Comparison of ENCODE assay signal across 10 mouse cellular contexts in the genomic region with DNA sequence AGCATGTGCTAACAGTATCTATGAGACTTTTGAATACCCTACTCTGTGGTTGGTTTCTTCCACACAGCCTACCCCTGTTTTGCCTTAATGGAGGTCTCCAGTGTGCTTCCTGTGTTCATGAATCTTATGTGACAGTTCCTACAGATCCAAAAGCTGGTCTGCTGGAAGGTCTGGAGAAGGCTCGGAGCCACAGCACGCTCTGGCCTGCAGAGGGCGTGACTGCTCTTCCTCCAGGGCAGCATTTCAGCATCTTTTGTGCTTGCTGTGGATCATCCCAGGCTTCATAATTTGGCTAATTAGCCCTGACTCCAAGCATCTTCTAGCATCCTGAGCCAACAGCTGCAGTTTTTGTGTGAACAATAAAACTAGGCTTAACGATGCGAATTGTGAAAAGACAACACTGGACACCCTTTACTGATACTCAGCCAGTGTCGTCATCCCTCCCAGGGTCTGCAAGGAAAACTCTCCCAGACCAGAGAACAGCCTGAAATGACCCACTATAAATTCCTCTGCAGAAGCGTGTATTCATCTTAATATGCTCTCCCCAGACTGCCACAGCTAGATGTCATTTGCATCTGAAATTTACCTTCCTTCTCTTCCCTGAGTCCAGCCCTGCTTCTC. TPM values are rescaled to one million over a fixed set of nuclear protein-coding genes. Genes with fewer than 3 reads are reported as not detected.
DNase-seq lines count a peak whose midpoint lies in the region; ATAC-seq and TF ChIP-seq lines count a peak whose summit lies in the region.
"Had no signal": no experiment of that assay in that cellular context is flagged by ENCODE, and none has a peak within 500 bp of the region (broad histone marks: within the 10 kb centered on the region; RNA-seq: fewer than 3 reads in every experiment).

No protein-coding gene starts in this region.

- H3K27me3 ChIP-seq in testis, adult 2 months (ENCODE audit: control insufficient read depth, insufficient read depth, low read length) = no peaks in the 10 kb centered on the region
- no peaks in the 10 kb centered on the region for H3K27me3 ChIP-seq in forebrain, postnatal 0 days (ENCODE audit: insufficient read depth, low read length)

- no peaks in the 10 kb centered on the region for H3K36me3 ChIP-seq in testis, adult 2 months (ENCODE audit: control insufficient read depth, insufficient read depth, low read length)
- no peaks in the 10 kb centered on the region for H3K36me3 ChIP-seq in forebrain, postnatal 0 days (ENCODE audit: insufficient read depth)

- no peaks in the 10 kb centered on the region for H3K4me1 ChIP-seq in testis, adult 2 months (ENCODE audit: control insufficient read depth, insufficient read depth, low read length)
- peaks cover 10% of the 10 kb centered on the region; the same call in 1 of the 2 replicates for H3K4me1 ChIP-seq in forebrain, postnatal 0 days (ENCODE audit: insufficient read depth)

- no peak for DNase-seq in testis, postnatal 14 days (ENCODE audit: low spot score)
- DNase-seq in forebrain, postnatal 0 days = peak; percentile 65
- DNase-seq in left cerebral cortex, postnatal 36 days (ENCODE audit: low spot score in 2 of 2) = peak; percentile 13 to 18
- peak; percentile 51 for DNase-seq in right cerebral cortex, postnatal 4 days
- DNase-seq in lung, adult 18-20 months = no peak
- DNase-seq in gastrocnemius, postnatal 14 days = no peak

- H3K4me3 ChIP-seq in testis, adult 2 months (ENCODE audit: control insufficient read depth, low read depth, low read length) = no peak overlapping the region
- H3K4me3 ChIP-seq in forebrain, postnatal 0 days (ENCODE audit: low read depth, low read length) = no peak overlapping the region

- WGBS in forebrain, postnatal 0 days = 21% methylated on average over 7 of the region's 7 CpGs

- intact Hi-C loops in left cerebral cortex, postnatal 36 days (cut with DNase I) = loop anchor here (10.0 kb wide), 1 partner anchor 326 kb away; no protein-coding TSS in a partner anchor
- intact Hi-C loops in gastrocnemius, postnatal 14 days (cut with DNase I; ENCODE audit: low total_unique reads) = no loop called here

- no peaks in the 10 kb centered on the region for H3K9me3 ChIP-seq in forebrain, postnatal 0 days (ENCODE audit: low read length)

- ATAC-seq in forebrain, postnatal 0 days = peak; percentile 61
- no peak for ATAC-seq in megakaryocyte-erythroid progenitor cell, adult 5-6 weeks (replicated peaks; ENCODE audit: low FRiP score, low TSS enrichment, poor library complexity, severe bottlenecking)

- no peak overlapping the region for H3K27ac ChIP-seq in testis, adult 2 months (ENCODE audit: control insufficient read depth, insufficient read depth, low read depth, low read length)
- 0 out of 2 replicates have a peak overlapping the region, but pooled peaks have one; percentile 29 for H3K27ac ChIP-seq in forebrain, postnatal 0 days (ENCODE audit: low read depth, low read length)

- no peak overlapping the region for H3K4me2 ChIP-seq in forebrain, postnatal 0 days (ENCODE audit: low read depth)

- no peak overlapping the region for H3K9ac ChIP-seq in forebrain, postnatal 0 days

- peak; percentile 19; the same call in 1 of the 2 replicates for TF ChIP-seq CTCF in testis, adult 2 months (IDR thresholded peaks at IDR 0.05; ENCODE audit: control insufficient read depth, insufficient read depth, insufficient replicate concordance, low read depth, low read length)
- peak; percentile 64 for TF ChIP-seq CTCF in forebrain, postnatal 0 days (IDR thresholded peaks at IDR 0.05; ENCODE audit: low read depth)

- no peak for TF ChIP-seq POLR2A in testis, adult 2 months (IDR thresholded peaks at IDR 0.05; ENCODE audit: control insufficient read depth, low read depth, low read length)

RNA-seq across cellular contexts. Expression of gene Gm17728, which starts 6.6 kb away (rescaled TPM):
- polyA plus RNA-seq in testis, adult 2 months (2012; rRNA removed) = not detected in 2 replicates
- not detected in 2 replicates for total RNA-seq in forebrain, postnatal 0 days (2014; rRNA removed)
- polyA plus RNA-seq in forebrain, postnatal 0 days (2015; fragmentation: Nextera tagmentation; extraction: Ambion mirVana) = not detected in 2 replicates
- total RNA-seq in left cerebral cortex, postnatal 36 days (2021) = not detected
- not detected in 2 replicates for total RNA-seq in megakaryocyte-erythroid progenitor cell, adult 5-6 weeks (2014; fragmentation: Nextera tagmentation)
- total RNA-seq in megakaryocyte-erythroid progenitor cell, adult 5-6 weeks (2017) = not detected in 2 replicates
- total RNA-seq in gastrocnemius, postnatal 14 days (2021) = not detected
- polyA plus RNA-seq: gonadal fat pad, adult 2 months; liver, embryonic 16.5 days had no signal

Comparison
In these comparisons a context has a peak if more than half of its experiments do, and no peak if none do; other contexts are left out.
1. DNase-seq: peak in forebrain, postnatal 0 days (single experiment), left cerebral cortex, postnatal 36 days (2 of 2) and right cerebral cortex, postnatal 4 days (single experiment); none in testis, postnatal 14 days (single experiment), lung, adult 18-20 months (0 of 2) and gastrocnemius, postnatal 14 days (single experiment).